In genomic region chr16:4880136-4880825, GRCm38 (mm10) we compare ENCODE assay signal across 8 mouse cellular contexts. TPM values are rescaled to one million over a fixed set of nuclear protein-coding genes. Genes with fewer than 3 reads are reported as not detected.
A peak's percentile ranks its signal among the peaks of the same experiment; 100 is the strongest.
DNase-seq lines count a peak whose midpoint lies in the region; ATAC-seq lines count a peak whose summit lies in the region.

TSS of gene Ubald1 (minus strand) at chr16:4880315.

- peak within 1 kb of the TSS; percentile 97 for H3K27ac ChIP-seq in hindbrain, embryonic 12.5 days

- H3K36me3 ChIP-seq in hindbrain, embryonic 12.5 days, result peaks cover 12% of the 10 kb centered on the region

- 1% methylated on average over 48 of the region's 48 CpGs for WGBS in hindbrain, embryonic 12.5 days

- DNase-seq in NIH3T3 (ENCODE audit: low read depth), result peak; percentile 99
- peak; percentile 100 for DNase-seq in cerebellum, postnatal 10 days
- DNase-seq in frontal cortex, postnatal 10 days (ENCODE audit: low spot score in 2 of 2), result peak; percentile 97 to 99
- peak; percentile 95 to 99 for DNase-seq in layer of hippocampus, postnatal 14 days (ENCODE audit: low spot score in 2 of 2)
- peak; percentile 98 for DNase-seq in lung, postnatal 14 days
- peak; percentile 97 for DNase-seq in retina, adult 2 months (ENCODE audit: low read depth, low spot score)
- peak; percentile 93 to 96 for DNase-seq in thymus, postnatal 36 days

- no peaks in the 10 kb centered on the region for H3K27me3 ChIP-seq in hindbrain, embryonic 12.5 days

- H3K9me3 ChIP-seq in hindbrain, embryonic 12.5 days (replicated peaks), result no peaks in the 10 kb centered on the region

- H3K9ac ChIP-seq in hindbrain, embryonic 12.5 days, result peak within 1 kb of the TSS; percentile 86

- peak within 1 kb of the TSS; percentile 88 for H3K4me2 ChIP-seq in hindbrain, embryonic 12.5 days (replicated peaks)

- peak within 1 kb of the TSS; percentile 87 for H3K4me3 ChIP-seq in hindbrain, embryonic 12.5 days

- peak; percentile 88 for ATAC-seq in hindbrain, embryonic 12.5 days (ENCODE audit: low FRiP score)

- peaks cover 36% of the 10 kb centered on the region for H3K4me1 ChIP-seq in hindbrain, embryonic 12.5 days

RNA-seq across cellular contexts. Expression of gene Ubald1, which starts in this region (rescaled TPM):
- 38.8 and 40.6 TPM in 2 replicates for polyA plus RNA-seq in hindbrain, embryonic 12.5 days (2016; fragmentation: Nextera tagmentation; extraction: Ambion mirVana)
- total RNA-seq in layer of hippocampus, postnatal 14 days (2021), result 10 to 100 TPM; 80.1 to 84.6 TPM

Comparison
In these comparisons a context has a peak if more than half of its experiments do, and no peak if none do; other contexts are left out.
1. Peak in every context shown above with its lines: DNase-seq, ATAC-seq, H3K4me3 ChIP-seq and H3K27ac ChIP-seq.